Mouse (Mus musculus) liver, embryonic 11.5 days (tissue): Measurements from ENCODE around the gene Trp53. TPM values are rescaled to one million over a fixed set of nuclear protein-coding genes. Genes with fewer than 3 reads are reported as not detected.
A peak's percentile ranks its signal among the peaks of the same experiment; 100 is the strongest.
"Not testable (repeated sequence)": the region's sequence is repeated elsewhere in the genome, so short reads cannot be mapped to it uniquely, and the experiment has no call there.

Experiments
- ATAC-seq: fragments of 200-750 bp; cut with Nextera tagmentation; replicated peaks from 2 replicates; pipeline ENCODE4 v1.8.0; 2017; ENCODE audit warnings: moderate number of reproducible peaks, mild to moderate bottlenecking, moderate TSS enrichment, moderate library complexity; ENCODE audit not compliant: low FRiP score
- DNase-seq: peaks from one replicate; pipeline ENCODE4 v3.0.0-alpha.2; 2017; ENCODE audit warnings: low spot score
- H3K27ac ChIP-seq: fragments of 300-500 bp; sonication (generic); 2 replicates; pipeline ENCODE4 v1.5.1; 2014; ENCODE audit warnings: mild to moderate bottlenecking, low read depth, low read length, control low read depth
- H3K27me3 ChIP-seq: fragments of 300-500 bp; sonication (generic); replicated peaks from 2 replicates; pipeline ENCODE4 v1.6.1; 2014; ENCODE audit warnings: low read length, mixed read lengths; ENCODE audit not compliant: control insufficient read depth, insufficient read depth
- H3K36me3 ChIP-seq: fragments of 300-500 bp; sonication (generic); 2 replicates; pipeline ENCODE4 v1.6.1; 2014; ENCODE audit warnings: mild to moderate bottlenecking, low read length, moderate library complexity, mixed read lengths; ENCODE audit not compliant: control insufficient read depth, insufficient read depth
- H3K4me1 ChIP-seq: fragments of 300-500 bp; sonication (generic); replicated peaks from 2 replicates; pipeline ENCODE4 v1.6.1; 2014; ENCODE audit warnings: low read length, mixed read lengths; ENCODE audit not compliant: control insufficient read depth, insufficient read depth
- H3K4me2 ChIP-seq: fragments of 300-500 bp; sonication (generic); 2 replicates; pipeline ENCODE4 v1.6.1; 2014; ENCODE audit warnings: mild to moderate bottlenecking, control low read depth, moderate library complexity
- H3K4me3 ChIP-seq: fragments of 300-500 bp; sonication (generic); 2 replicates; pipeline ENCODE4 v1.5.1; 2014; ENCODE audit warnings: low read depth, low read length, control low read depth
- H3K9ac ChIP-seq: fragments of 300-500 bp; sonication (generic); 2 replicates; pipeline ENCODE4 v1.6.1; 2014; ENCODE audit warnings: low read depth, low read length, control low read depth
- H3K9me3 ChIP-seq: fragments of 300-500 bp; sonication (generic); 2 replicates; pipeline ENCODE4 v1.6.1; 2016; ENCODE audit warnings: low read length, inconsistent platforms, mixed read lengths; ENCODE audit not compliant: control insufficient read depth
- WGBS: fragments of 180-500 bp; shearing (Covaris S2); extraction: QIAGEN DNeasy Blood & Tissue Kit; methylation state at CpG from one replicate; pipeline ENCODE4 v1.1.7; 2014; 5-methylcytosine and 5-hydroxymethylcytosine counted together
- polyA plus RNA-seq: library from polyadenylated mRNA; unstranded; fragments of >200 nt; fragmentation: Nextera tagmentation; extraction: Ambion mirVana; gene quantifications from 2 replicates; pipeline ENCODE4 v1.2.1, GENCODE M21; 2014

Trp53 gene
- polyA plus RNA-seq, 1 experiment from 2014 or later: 196 TPM

DNA sequence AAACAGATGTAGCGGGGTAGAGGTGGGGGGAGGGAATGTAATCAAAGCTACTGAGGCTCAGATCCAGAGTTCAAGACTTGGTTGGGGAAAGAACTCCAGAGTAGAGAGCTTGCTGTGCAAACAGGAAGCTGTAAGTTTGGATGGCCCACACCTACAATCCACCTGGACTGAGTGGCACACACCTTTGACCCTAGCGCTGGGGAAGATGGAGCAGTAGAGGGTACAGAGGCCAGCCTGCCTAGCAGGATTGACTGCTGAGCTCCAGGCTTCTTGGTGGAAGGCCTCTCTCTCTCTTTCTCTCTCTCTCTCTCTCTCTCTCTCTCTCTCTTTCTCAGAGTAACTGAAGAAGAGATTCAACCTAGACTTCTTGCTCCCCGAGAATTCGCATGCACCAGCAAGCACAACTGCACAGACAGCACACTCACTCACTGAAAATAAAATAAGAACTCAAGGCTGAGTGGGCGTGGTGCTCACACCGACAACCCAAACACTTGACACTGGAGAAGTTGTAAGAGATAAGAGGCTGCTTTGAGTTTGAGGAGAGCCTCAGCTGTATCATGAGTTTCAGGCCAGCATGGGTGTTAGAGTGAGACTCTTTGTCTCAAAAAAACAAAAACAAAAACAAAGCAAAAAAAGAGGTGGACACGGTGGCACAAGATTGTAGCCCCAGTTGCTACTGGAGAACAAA, 40.4 kb downstream of the Trp53 start:
- 53% methylated on average over 7 of the region's 7 CpGs for WGBS
- ATAC-seq (peak; percentile 56), DNase-seq (no peak)
- no peaks in the 10 kb centered on the region for H3K27me3 ChIP-seq
- peak overlapping the region; percentile 0; the same call in 1 of the 2 replicates for H3K4me2 ChIP-seq
- no peak overlapping the region for H3K9ac ChIP-seq
- no peaks in the 10 kb centered on the region for H3K9me3 ChIP-seq
- H3K4me1 ChIP-seq: peaks cover 26% of the 10 kb centered on the region
- H3K27ac ChIP-seq: peak overlapping the region; percentile 60; the same call in 1 of the 2 replicates
- no peak overlapping the region for H3K4me3 ChIP-seq
- no peaks in the 10 kb centered on the region for H3K36me3 ChIP-seq

DNA sequence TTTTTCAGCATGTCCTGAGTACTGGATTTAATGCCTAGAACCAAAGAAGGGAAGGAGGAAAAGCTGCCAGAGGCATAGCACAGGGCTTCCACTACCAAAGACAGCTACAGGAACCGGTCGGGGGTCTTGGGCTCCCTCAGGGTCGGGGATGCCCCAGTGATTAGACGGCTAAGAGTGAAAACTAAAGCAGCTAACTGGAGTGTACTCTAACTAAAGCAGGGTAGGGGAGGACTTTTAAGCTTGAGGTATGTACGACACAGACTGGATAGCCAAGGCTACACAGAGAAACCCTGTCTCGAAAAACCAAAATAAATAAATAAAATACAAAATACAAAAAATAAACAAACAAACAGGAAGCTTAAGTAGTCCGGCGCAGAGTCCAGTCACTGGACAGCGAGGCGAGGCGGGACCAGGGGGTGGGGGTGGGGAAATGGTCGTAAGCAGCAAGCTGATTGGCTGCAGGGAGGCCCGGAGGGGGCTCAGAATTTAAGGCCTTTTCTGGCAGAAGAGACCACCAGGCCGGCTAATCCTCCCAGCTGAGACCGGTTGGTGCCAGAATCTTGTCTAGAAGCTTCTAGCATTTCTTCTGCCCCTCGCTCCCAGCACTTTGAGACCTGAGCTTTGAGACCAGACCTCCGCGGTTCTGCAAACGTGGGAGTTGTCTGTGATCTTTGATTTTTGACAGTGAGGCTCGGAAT, 41.6 kb downstream of the Trp53 start, which contains the start of gene Sat2:
Gene Sat2, plus strand, starts transcription at position 454 of the 698 bp plus-strand sequence.
- peaks cover 26% of the 10 kb centered on the region for H3K4me1 ChIP-seq
- DNase-seq: peak; percentile 72

DNA sequence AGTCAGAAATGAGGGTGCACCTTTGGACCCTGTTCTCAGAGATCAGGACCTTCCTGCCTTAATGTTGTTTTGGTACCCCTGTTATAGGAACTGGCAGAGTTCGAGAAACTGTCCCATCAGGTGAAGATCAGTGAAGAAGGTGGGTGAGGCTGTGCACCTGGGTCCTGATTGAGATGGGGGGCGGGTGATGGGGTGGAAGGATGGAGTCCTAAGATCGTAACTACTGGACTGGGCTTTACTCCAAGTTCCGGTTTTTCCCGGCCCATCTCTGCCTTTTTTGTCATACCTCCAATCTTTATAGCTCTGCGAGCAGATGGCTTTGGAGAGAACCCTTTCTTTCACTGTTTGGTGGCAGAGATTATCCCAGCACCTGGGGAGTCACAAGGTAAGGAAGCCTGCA, 42.2 kb downstream of the Trp53 start:
- Histone ChIP-seq H3K9ac (peak overlapping the region; percentile 72), H3K9me3 (no peaks in the 10 kb centered on the region), H3K4me1 (peaks cover 26% of the 10 kb centered on the region), H3K4me2 (peak overlapping the region; percentile 85), H3K27ac (peak overlapping the region; percentile 56), H3K36me3 (no peaks in the 10 kb centered on the region), H3K4me3 (peak overlapping the region; percentile 63), H3K27me3 (no peaks in the 10 kb centered on the region)
- 47% methylated on average over 6 of the region's 6 CpGs for WGBS
- DNase-seq (no peak), ATAC-seq (no peak)

More for the DNA sequence above, 41.6 kb downstream of the Trp53 start, which contains the start of gene Sat2:
- peak; percentile 54; the same call in 1 of the 2 replicates for ATAC-seq
- Histone ChIP-seq H3K4me3 (peak within 1 kb of the TSS; percentile 63), H3K27me3 (no peaks in the 10 kb centered on the region), H3K27ac (peak within 1 kb of the TSS; percentile 60), H3K9ac (peak within 1 kb of the TSS; percentile 72), H3K9me3 (no peaks in the 10 kb centered on the region), H3K36me3 (no peaks in the 10 kb centered on the region), H3K4me2 (peak within 1 kb of the TSS; percentile 85)
- WGBS: 2% methylated on average over 20 of the region's 20 CpGs

DNA sequence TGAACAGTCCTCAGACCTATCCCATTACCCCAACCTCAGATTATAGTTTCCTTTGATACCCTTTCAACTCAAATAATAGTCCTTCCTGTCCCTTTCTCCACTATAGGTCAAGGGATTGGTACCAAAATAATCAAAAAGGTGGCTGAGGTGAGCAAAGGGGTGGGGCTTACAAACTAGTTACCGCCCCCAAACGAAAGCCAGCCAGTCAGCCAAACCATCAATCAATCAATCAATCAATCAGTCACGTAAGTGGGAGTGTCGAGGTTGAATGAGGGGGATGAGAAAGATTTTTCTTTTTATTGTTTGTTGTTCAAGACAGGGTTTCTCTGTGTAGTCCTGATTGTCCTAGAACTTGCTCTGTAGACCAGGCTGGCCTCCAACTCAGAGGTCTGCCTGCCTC, 42.8 kb downstream of the Trp53 start:
- H3K9ac ChIP-seq: no peak overlapping the region
- DNase-seq: no peak
- H3K27me3 ChIP-seq: no peaks in the 10 kb centered on the region
- ATAC-seq: no peak
- H3K9me3 ChIP-seq: no peaks in the 10 kb centered on the region
- H3K36me3 ChIP-seq: no peaks in the 10 kb centered on the region
- peaks cover 22% of the 10 kb centered on the region for H3K4me1 ChIP-seq
- peak overlapping the region; percentile 85 for H3K4me2 ChIP-seq
- WGBS: 65% methylated on average over 4 of the region's 4 CpGs
- H3K4me3 ChIP-seq: peak overlapping the region; percentile 63
- H3K27ac ChIP-seq: no peak overlapping the region

DNA sequence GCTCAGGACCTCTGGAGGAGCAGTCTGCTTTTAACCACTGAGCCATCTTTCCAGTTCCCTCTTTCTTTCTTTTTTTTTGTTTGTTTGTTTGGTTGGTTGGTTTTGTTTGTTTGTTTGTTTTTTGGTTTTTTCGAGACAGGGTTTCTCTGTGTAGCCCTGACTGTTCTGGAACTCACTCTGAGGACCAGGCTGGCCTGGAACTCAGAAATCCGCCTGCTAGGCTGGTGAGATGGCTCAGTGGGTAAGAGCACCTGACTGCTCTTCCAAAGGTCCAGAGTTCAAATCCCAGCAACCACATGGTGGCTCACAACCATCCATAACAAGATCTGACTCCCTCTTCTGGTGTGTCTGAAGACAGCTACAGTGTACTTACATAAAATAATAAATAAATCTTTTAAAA, 44.2 kb downstream of the Trp53 start:
- not testable (repeated sequence) for H3K9me3 ChIP-seq, H3K27me3 ChIP-seq, ATAC-seq, H3K9ac ChIP-seq, H3K36me3 ChIP-seq, H3K4me2 ChIP-seq, H3K27ac ChIP-seq, DNase-seq, H3K4me3 ChIP-seq
- WGBS: 82% methylated on average over 2 of the region's 2 CpGs
- H3K4me1 ChIP-seq: peaks cover 17% of the 10 kb centered on the region

DNA sequence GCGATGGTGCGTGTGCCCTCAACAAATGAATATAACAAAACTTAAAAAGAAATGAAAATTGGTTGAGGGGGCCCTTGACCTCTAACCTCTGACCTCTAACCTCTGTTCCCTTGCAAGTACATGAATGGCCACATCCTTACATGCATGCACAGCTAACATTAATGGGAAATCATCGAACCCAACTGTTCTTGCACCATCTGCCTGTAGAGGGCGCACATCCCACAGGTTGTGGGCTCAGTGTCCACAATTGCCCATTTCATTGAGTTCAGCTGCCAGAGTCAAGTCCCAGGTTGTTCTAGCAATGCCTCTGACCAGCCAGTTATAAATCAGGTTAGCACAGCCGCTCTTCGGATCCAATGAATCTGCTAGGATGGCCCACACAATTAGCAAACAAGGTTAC, 48.1 kb downstream of the Trp53 start:
- no peak overlapping the region for H3K9ac ChIP-seq
- no peaks in the 10 kb centered on the region for H3K36me3 ChIP-seq
- 35% methylated on average over 6 of the region's 6 CpGs for WGBS
- H3K27ac ChIP-seq: no peak overlapping the region
- peaks cover 6% of the 10 kb centered on the region; the same call in 1 of the 2 replicates for H3K4me1 ChIP-seq
- ATAC-seq (no peak), DNase-seq (peak; percentile 72)
- no peak overlapping the region for H3K4me2 ChIP-seq
- H3K4me3 ChIP-seq: no peak overlapping the region
- no peaks in the 10 kb centered on the region for H3K9me3 ChIP-seq
- no peaks in the 10 kb centered on the region for H3K27me3 ChIP-seq

DNA sequence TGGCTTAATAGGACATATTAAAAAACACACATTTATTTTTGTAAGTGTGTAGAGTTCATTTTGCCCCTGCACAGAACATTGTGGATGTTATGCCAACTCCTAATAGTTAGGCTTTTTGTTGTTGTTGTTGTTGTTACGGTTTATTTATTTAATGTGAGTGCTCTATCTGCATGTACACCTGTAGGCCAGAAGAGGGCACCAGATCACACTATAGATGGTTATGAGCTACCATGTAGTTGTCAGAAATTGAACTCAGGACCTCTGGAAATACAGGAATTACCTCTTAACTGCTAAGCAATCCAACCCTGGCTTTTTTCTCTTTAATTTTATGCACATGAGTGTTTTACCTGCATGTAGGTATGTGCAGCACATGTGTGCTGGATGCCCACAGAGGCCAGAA, 49.6 kb downstream of the Trp53 start:
- DNase-seq (no peak), ATAC-seq (no peak)
- WGBS: 61% methylated on average over 1 of the region's 1 CpGs
- no peak overlapping the region for H3K4me2 ChIP-seq
- H3K9me3 ChIP-seq: no peaks in the 10 kb centered on the region
- peaks cover 9% of the 10 kb centered on the region for H3K4me1 ChIP-seq
- no peaks in the 10 kb centered on the region for H3K27me3 ChIP-seq
- no peak overlapping the region for H3K4me3 ChIP-seq
- H3K27ac ChIP-seq: no peak overlapping the region
- H3K9ac ChIP-seq: no peak overlapping the region
- H3K36me3 ChIP-seq: no peaks in the 10 kb centered on the region

DNA sequence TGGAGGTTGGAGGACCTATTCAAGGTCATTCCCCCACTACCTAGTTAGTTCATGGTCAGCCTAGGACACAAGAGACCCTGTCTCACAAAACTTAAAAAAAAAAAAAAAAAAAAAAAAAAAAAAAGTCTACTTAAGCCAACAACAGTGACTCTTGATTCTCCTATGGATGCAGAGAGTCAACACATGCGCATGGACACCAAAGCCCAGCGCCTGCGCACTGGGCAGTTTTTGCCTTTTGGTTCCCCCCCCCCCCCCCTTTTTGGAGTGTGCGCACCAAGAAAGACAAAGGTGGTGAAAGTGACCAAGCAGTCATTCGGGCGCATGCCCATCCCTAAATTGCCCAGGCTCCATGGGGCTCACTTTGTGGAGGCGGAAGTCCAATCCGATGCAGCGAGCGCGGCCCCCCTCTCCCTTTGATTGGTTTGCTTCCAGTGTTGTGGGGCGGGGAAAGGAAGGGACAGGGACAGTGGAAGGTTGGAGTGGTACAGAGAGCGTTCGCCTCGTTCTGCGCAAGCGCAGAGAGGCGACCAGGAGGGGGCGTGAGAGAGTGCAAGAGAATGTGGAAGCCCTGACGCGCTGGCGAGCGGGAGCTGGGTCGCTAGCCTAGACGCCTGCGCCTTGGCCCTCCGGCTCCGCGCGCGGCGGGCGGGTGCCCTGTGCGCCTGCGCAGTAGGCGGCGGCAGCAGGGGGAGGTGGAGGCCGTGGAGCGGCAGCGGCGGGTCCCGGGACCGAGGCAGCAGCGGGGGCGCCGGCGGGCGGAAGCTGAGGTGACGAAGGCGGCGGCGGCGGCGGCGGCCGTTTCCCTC, 52.3 kb downstream of the Trp53 start, which contains the start of gene Fxr2:
Gene Fxr2, plus strand, starts transcription at position 707 of the 806 bp plus-strand sequence.
- ATAC-seq: peak; percentile 97

More for the DNA sequence above, 52.3 kb downstream of the Trp53 start, which contains the start of gene Fxr2:
- DNase-seq: peak; percentile 99
- Histone ChIP-seq H3K36me3 (no peaks in the 10 kb centered on the region), H3K9me3 (no peaks in the 10 kb centered on the region), H3K4me1 (peaks cover 15% of the 10 kb centered on the region), H3K4me3 (peak within 1 kb of the TSS; percentile 79), H3K27me3 (no peaks in the 10 kb centered on the region), H3K27ac (peak within 1 kb of the TSS; percentile 97), H3K4me2 (peak within 1 kb of the TSS; percentile 83), H3K9ac (peak within 1 kb of the TSS; percentile 82)
- WGBS: under 1% methylated on average over 51 of the region's 56 CpGs
